Mouse (Mus musculus): ENCODE measurements around the gene P4htm. TPM values are rescaled to one million over a fixed set of nuclear protein-coding genes. Genes with fewer than 3 reads are reported as not detected.

P4htm gene
- 8.8 and 10.8 TPM in 2 replicates for polyA plus RNA-seq (2015; fragmentation: Nextera tagmentation; extraction: Ambion mirVana)

DNA sequence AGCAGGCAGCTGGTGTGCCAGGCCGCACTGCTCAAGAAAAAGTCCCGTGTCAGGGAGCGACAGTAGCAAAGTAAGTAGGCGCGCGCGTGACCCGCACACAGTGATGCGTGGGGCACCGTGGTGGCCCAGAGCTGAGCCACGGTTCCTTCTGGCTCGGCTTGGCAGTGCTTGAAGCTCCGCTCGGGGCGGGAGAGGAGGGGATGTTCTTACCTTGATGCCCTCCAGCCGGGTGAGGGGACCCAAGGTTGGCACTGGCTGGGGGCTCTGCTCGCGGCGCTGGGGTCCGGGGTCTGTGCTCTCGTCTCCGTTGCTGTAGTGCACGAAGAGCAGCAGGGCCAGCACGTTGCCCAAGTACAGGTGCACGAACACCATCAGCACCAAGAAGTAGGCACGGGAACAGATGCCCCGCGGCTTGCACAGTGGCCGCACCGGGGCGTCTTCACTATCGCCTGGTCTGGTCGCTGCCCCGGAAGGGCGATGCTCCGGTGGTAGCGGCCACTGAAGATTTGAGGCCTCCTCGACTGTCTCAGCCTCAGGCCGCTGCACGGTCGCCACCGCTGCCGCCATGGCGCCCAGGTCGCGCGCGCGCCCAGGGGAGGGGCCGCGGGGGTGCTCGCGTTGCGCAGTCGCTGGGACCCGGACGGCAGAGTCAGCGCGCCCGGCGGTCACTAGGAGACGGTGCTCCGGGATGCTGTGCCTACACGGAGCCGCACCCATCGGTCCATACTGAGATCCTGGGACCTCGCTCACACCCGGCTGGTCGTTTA lies at the start of gene P4htm:
Gene P4htm, minus strand, starts transcription at position 670 of the 767 bp plus-strand sequence.
- H3K4me2 ChIP-seq = peak within 1 kb of the TSS; percentile 91

DNA sequence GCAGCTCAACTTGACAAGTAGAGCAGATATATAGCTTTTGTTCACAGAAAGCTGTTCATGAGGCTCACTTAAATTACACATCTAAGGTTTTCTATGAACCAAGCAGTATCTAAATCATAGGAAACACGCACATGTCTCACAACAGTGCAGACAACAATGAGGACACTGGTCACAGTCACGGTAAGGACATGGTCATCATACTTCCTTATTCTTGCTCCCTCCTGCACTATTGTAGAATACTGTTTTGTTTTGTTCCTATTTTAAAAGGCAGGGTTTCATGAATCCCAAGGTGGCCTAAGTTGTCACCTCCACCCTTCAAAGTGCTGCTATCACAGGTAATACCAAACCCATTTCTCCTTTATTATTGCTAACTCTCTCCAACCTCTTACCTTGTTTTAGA lies 42.4 kb upstream of the P4htm start:
- no peak overlapping the region for H3K4me2 ChIP-seq
- H3K27ac ChIP-seq = no peak overlapping the region
- no peak overlapping the region for H3K4me3 ChIP-seq
- H3K9me3 ChIP-seq = no peaks in the 10 kb centered on the region
- WGBS = 93% methylated on average over 2 of the region's 2 CpGs
- no peak for ATAC-seq (ENCODE audit: insufficient number of reproducible peaks, low FRiP score, low TSS enrichment, low read depth)
- H3K4me1 ChIP-seq = no peaks in the 10 kb centered on the region
- no peaks in the 10 kb centered on the region for H3K27me3 ChIP-seq
- H3K9ac ChIP-seq = no peak overlapping the region
- H3K36me3 ChIP-seq = peaks cover 34% of the 10 kb centered on the region

More for the DNA sequence above, at the start of gene P4htm:
- peak; percentile 79 for ATAC-seq (ENCODE audit: insufficient number of reproducible peaks, low FRiP score, low TSS enrichment, low read depth)
- whole genome bisulfite sequencing = 2% methylated on average over 69 of the region's 69 CpGs
- H3K36me3 ChIP-seq = peaks cover 3% of the 10 kb centered on the region; the same call in 1 of the 2 replicates
- H3K4me3 ChIP-seq = peak within 1 kb of the TSS; percentile 76
- peak within 1 kb of the TSS; percentile 17; the same call in 1 of the 2 replicates for H3K27ac ChIP-seq
- peaks cover 18% of the 10 kb centered on the region; the same call in 1 of the 2 replicates for H3K4me1 ChIP-seq
- H3K27me3 ChIP-seq = no peaks in the 10 kb centered on the region
- H3K9ac ChIP-seq = peak within 1 kb of the TSS; percentile 54
- H3K9me3 ChIP-seq = no peaks in the 10 kb centered on the region

DNA sequence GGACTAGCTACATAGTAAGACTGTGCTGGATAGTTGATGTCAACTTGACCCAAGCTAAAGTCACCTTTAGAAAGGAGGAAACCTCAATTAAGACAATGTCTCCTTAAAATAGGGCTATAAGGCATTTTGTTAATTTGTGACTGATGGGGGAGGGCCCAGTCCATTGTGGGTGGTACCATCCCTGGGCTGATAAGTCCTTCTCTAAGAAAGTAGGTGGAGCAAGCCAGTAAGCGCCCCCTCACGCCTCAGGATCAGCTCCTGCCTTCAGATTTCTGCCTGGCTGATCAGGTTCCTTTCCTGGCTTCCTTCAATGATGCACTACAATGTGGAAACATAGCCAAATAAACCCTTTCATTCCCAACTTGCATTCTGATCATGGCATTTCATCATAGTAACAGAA lies 37.9 kb upstream of the P4htm start:
- Histone ChIP-seq H3K4me3 (no peak overlapping the region), H3K4me2 (no peak overlapping the region), H3K9me3 (no peaks in the 10 kb centered on the region), H3K27ac (no peak overlapping the region), H3K9ac (no peak overlapping the region), H3K27me3 (no peaks in the 10 kb centered on the region), H3K4me1 (no peaks in the 10 kb centered on the region), H3K36me3 (peaks cover 33% of the 10 kb centered on the region)
- 83% methylated on average over 2 of the region's 2 CpGs for WGBS
- ATAC-seq (ENCODE audit: insufficient number of reproducible peaks, low FRiP score, low TSS enrichment, low read depth) = no peak

DNA sequence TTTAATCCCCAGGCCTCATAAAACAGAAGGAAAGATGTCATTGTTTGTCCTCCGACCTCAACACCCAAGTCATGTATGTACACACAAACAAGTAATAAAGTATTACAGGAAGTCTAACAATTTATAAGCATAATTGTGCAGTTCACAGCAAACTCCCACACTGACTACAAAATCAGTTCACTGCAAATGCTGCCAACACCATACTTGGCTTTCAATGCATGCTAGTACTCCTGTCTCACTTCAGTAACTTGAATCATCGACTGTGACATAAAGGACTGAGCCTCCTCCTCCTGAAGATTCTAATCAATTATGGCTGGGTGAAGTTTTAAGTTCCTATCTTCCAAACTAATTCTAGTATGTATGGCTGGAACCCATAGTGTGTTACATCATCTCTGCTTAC lies 36.4 kb upstream of the P4htm start:
- no peak for ATAC-seq (ENCODE audit: insufficient number of reproducible peaks, low FRiP score, low TSS enrichment, low read depth)
- no peak overlapping the region for H3K27ac ChIP-seq
- H3K9me3 ChIP-seq = no peaks in the 10 kb centered on the region
- no peak overlapping the region for H3K9ac ChIP-seq
- no peaks in the 10 kb centered on the region for H3K4me1 ChIP-seq
- 73% methylated on average over 2 of the region's 2 CpGs for WGBS
- H3K27me3 ChIP-seq = no peaks in the 10 kb centered on the region
- H3K4me2 ChIP-seq = no peak overlapping the region
- H3K4me3 ChIP-seq = no peak overlapping the region
- H3K36me3 ChIP-seq = peaks cover 29% of the 10 kb centered on the region

DNA sequence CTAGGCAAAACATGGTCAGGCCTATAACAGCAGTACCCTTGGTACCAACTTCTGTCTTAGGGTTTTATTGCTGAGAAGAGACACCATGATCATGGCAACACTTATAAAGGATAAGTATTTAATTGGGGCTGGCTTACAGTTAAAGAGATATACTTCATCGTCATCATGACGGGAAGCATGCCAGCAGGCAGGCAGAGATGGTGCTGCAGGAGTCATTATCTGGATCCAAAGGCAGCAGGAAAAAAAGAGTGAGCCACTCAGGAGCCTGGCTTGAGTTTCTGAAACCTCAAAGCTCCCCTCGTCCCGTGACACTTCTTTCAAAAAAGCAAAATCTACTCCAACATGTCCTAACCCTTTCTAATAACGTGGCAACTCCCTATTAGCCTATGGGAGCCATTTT lies 34.9 kb upstream of the P4htm start:
- Histone ChIP-seq H3K9me3 (no peaks in the 10 kb centered on the region), H3K4me1 (no peaks in the 10 kb centered on the region), H3K36me3 (peaks cover 29% of the 10 kb centered on the region), H3K27ac (no peak overlapping the region), H3K4me2 (no peak overlapping the region), H3K9ac (no peak overlapping the region), H3K4me3 (no peak overlapping the region), H3K27me3 (no peaks in the 10 kb centered on the region)
- no peak for ATAC-seq (ENCODE audit: insufficient number of reproducible peaks, low FRiP score, low TSS enrichment, low read depth)
- WGBS = 82% methylated on average over 5 of the region's 5 CpGs

DNA sequence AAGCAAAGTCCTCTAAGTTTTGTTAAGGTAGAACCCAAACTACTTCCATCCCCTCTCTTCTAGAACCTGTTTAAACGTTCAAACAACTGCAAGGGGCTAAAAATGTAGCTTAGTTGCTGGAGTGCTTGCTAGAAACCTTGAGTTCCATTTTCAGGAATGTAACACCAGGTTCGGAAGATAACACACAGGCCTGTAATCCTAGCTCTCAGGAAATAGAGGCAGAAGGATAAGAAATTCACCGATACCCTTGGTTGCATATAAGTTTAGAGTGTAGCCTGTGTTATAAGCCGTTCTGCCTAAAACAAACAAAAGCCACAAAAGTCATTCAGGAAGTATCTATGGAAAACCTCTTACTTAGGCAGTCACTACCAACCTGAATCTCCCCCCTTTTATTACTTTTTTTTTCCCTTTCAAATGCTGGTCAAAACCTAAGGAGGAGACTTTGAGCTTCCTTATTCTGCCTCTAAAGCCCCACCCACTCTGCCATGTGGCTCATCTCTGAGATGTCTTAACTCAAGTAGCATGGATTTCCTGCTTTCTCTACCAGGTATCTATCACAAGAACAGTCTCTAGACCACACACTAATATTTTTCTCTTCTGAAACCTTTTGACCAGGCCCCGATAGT lies 34.3 kb upstream of the P4htm start:
- Histone ChIP-seq H3K27me3 (no peaks in the 10 kb centered on the region), H3K27ac (no peak overlapping the region), H3K9ac (no peak overlapping the region), H3K9me3 (no peaks in the 10 kb centered on the region), H3K4me3 (no peak overlapping the region), H3K4me2 (no peak overlapping the region), H3K4me1 (no peaks in the 10 kb centered on the region), H3K36me3 (peaks cover 29% of the 10 kb centered on the region)
- ATAC-seq (ENCODE audit: insufficient number of reproducible peaks, low FRiP score, low TSS enrichment, low read depth) = no peak
- WGBS = 89% methylated on average over 5 of the region's 5 CpGs

DNA sequence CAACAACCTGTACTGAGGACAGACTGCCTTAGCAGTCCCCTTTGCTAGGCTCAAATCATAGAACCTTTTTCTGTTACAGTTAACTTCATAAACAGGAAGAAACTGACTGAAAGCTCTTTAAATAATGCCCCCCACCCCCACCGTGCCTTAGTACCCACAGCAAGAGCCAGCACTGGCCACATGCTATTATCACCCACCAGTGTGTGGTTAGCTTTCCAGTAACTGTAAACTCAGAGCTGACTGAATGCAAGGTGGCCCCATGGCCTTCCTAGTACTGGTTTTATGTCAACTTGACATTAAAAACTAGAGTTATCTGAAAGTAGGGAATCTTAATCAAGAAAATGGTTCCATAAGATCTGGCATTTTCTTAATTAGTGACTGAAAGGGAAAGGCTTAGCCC lies 33.2 kb upstream of the P4htm start:
- no peak overlapping the region for H3K9ac ChIP-seq
- H3K4me3 ChIP-seq = no peak overlapping the region
- H3K27me3 ChIP-seq = no peaks in the 10 kb centered on the region
- no peaks in the 10 kb centered on the region for H3K9me3 ChIP-seq
- ATAC-seq (ENCODE audit: insufficient number of reproducible peaks, low FRiP score, low TSS enrichment, low read depth) = no peak
- 74% methylated on average over 1 of the region's 1 CpGs for WGBS
- no peak overlapping the region for H3K4me2 ChIP-seq
- no peaks in the 10 kb centered on the region for H3K4me1 ChIP-seq
- H3K27ac ChIP-seq = no peak overlapping the region
- H3K36me3 ChIP-seq = peaks cover 22% of the 10 kb centered on the region

DNA sequence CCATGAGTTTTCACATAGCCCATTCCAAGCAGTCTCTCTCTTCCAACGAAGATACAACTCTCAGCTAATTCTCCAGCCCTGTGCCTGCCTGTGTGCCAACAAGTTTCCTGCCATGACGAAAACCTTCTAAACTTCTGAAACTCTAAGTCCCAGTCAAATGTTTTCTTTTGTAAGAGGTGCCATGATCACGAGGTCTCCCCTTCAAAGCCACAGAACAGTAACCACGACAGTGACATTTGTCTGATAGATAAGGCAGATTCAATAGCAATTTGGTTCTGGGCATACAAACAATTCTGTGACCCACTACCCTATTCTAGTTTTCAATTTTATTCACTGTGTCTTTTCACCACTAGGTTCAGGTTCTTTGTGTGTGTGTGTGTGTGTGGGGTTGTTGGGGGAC lies 30.7 kb upstream of the P4htm start:
- H3K4me3 ChIP-seq = no peak overlapping the region
- H3K36me3 ChIP-seq = peaks cover 19% of the 10 kb centered on the region; the same call in 1 of the 2 replicates
- no peak for ATAC-seq (ENCODE audit: insufficient number of reproducible peaks, low FRiP score, low TSS enrichment, low read depth)
- H3K9ac ChIP-seq = no peak overlapping the region
- no peaks in the 10 kb centered on the region for H3K9me3 ChIP-seq
- WGBS = 87% methylated on average over 4 of the region's 4 CpGs
- no peak overlapping the region for H3K27ac ChIP-seq
- no peaks in the 10 kb centered on the region for H3K4me1 ChIP-seq
- H3K4me2 ChIP-seq = no peak overlapping the region
- no peaks in the 10 kb centered on the region for H3K27me3 ChIP-seq

DNA sequence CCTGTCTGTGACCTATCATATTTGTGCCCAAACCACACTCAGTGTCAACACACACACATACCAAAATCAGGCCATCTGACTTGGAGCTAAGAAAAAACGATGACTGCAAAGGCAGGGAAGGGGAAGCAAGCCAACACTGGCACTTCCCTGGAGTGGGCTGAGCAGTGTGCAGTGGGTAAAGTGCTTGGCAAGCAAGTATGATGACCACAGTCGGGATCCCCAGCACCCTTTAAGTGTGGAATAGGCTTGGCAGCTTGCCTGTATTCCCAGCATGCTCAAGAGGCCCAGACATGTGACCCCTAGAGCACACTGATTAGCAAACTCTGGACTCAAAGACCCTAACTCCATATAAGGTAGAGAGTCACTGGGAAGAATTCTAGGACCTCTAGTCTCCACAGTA lies 29.0 kb upstream of the P4htm start:
- Histone ChIP-seq H3K4me3 (no peak overlapping the region), H3K9ac (no peak overlapping the region), H3K4me2 (no peak overlapping the region), H3K9me3 (no peaks in the 10 kb centered on the region), H3K27ac (no peak overlapping the region), H3K27me3 (no peaks in the 10 kb centered on the region), H3K36me3 (peaks cover 16% of the 10 kb centered on the region; the same call in 1 of the 2 replicates), H3K4me1 (no peaks in the 10 kb centered on the region)
- no peak for ATAC-seq (ENCODE audit: insufficient number of reproducible peaks, low FRiP score, low TSS enrichment, low read depth)
- 63% methylated on average over 2 of the region's 2 CpGs for WGBS

DNA sequence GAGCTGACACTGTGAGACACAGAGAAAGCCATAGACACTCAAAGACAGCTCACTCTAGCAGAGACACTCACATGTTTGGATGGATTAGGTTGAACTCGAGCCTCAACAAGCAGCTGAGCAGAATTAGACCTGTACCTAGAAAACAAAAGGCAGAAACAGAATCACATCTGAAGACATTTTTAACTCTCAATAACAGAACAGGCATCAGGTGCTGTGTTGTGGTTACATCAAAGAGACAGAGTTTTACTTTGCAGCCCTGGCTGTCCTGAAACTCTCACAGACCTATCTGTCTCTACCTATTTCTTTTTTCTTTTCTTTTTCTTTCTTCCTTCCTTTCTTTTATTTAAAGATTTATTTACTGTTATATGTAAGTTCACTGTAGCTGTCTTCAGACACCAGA lies 19.8 kb upstream of the P4htm start:
- H3K27ac ChIP-seq = no peak overlapping the region
- no peaks in the 10 kb centered on the region for H3K4me1 ChIP-seq
- H3K27me3 ChIP-seq = no peaks in the 10 kb centered on the region
- peaks cover 69% of the 10 kb centered on the region for H3K36me3 ChIP-seq
- 94% methylated on average over 1 of the region's 1 CpGs for WGBS
- no peak overlapping the region for H3K9ac ChIP-seq
- H3K4me2 ChIP-seq = no peak overlapping the region
- no peak overlapping the region for H3K4me3 ChIP-seq
- no peak for ATAC-seq (ENCODE audit: insufficient number of reproducible peaks, low FRiP score, low TSS enrichment, low read depth)
- H3K9me3 ChIP-seq = no peaks in the 10 kb centered on the region

DNA sequence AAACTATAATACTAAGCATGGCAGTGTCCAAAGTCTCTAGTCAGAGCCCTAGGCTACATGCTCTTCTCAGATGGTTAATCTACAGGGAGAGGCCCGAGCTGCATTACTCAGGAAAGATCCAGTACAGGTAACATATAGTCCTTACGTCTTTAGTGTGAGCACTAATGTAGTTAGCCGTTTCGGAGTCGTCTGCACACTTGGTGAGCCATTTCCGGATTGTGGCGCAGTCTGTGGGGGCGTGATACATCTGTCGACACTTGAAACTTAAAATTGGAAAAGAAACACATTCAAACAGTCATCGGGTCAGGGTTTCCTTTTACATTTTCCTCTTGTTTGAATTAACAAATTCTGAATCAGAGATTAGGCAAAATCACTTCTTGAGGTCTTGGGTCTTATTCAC lies 14.0 kb upstream of the P4htm start:
- ATAC-seq (ENCODE audit: insufficient number of reproducible peaks, low FRiP score, low TSS enrichment, low read depth) = no peak
- 91% methylated on average over 10 of the region's 10 CpGs for WGBS
- Histone ChIP-seq H3K4me1 (no peaks in the 10 kb centered on the region), H3K9ac (no peak overlapping the region), H3K9me3 (no peaks in the 10 kb centered on the region), H3K27ac (no peak overlapping the region), H3K27me3 (no peaks in the 10 kb centered on the region), H3K4me3 (no peak overlapping the region), H3K36me3 (peaks cover 87% of the 10 kb centered on the region), H3K4me2 (no peak overlapping the region)

DNA sequence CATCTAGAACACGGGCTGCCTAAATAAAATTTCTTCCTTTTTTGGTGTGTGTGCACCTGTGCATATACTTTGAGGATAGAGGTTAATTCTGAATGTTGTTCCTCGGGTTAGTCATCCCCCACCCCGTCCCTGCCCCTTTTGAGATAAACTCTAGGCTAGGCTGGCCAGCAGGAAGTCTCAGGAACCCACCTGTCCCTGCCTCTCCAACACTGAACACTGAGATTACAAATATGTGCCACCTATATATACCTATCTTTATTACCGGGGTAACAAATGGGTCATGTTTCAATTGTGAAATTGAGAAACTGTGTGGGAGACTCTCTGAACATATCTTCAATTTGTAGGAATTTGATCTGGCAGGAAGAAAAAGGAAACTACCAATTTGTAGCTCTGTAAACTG lies 11.4 kb upstream of the P4htm start:
- no peak overlapping the region for H3K4me3 ChIP-seq
- H3K27me3 ChIP-seq = no peaks in the 10 kb centered on the region
- H3K4me2 ChIP-seq = no peak overlapping the region
- no peak for ATAC-seq (ENCODE audit: insufficient number of reproducible peaks, low FRiP score, low TSS enrichment, low read depth)
- H3K4me1 ChIP-seq = no peaks in the 10 kb centered on the region
- no peak overlapping the region for H3K27ac ChIP-seq
- no peaks in the 10 kb centered on the region for H3K9me3 ChIP-seq
- peaks cover 94% of the 10 kb centered on the region for H3K36me3 ChIP-seq
- WGBS = 83% methylated on average over 4 of the region's 4 CpGs
- no peak overlapping the region for H3K9ac ChIP-seq

Measured in limb, embryonic 15.5 days (tissue).